Mouse (Mus musculus) lung, postnatal 14 days (tissue): ENCODE data around the gene Slc30a2.
A peak's percentile ranks its signal among the peaks of the same experiment; 100 is the strongest.
"Not testable (repeated sequence)": the region's sequence is repeated elsewhere in the genome, so short reads cannot be mapped to it uniquely, and the experiment has no call there.

ENCODE experiments used
- DNase-seq: peaks from one replicate; pipeline ENCODE4 v3.0.0; 2021

Gene Slc30a2

GRCm38 (mm10) chr4:134343071-134344031 lies at the start of gene Slc30a2:
Gene Slc30a2, plus strand, starts transcription at chr4:134343181.
- DNase-seq, result no peak

- no peak for DNase-seq
Measured at GRCm38 (mm10) chr4:134293692-134294163, 49.3 kb upstream of the Slc30a2 start.

- DNase-seq, result not testable (repeated sequence)
Measured at GRCm38 (mm10) chr4:134296096-134296495, 46.9 kb upstream of the Slc30a2 start.

- no peak for DNase-seq
Measured at GRCm38 (mm10) chr4:134296523-134296922, 46.5 kb upstream of the Slc30a2 start.

GRCm38 (mm10) chr4:134297369-134297768 lies 45.6 kb upstream of the Slc30a2 start:
- DNase-seq, result no peak

GRCm38 (mm10) chr4:134298626-134299497 lies 44.1 kb upstream of the Slc30a2 start:
- no peak for DNase-seq

GRCm38 (mm10) chr4:134299498-134299810 lies 43.5 kb upstream of the Slc30a2 start:
- no peak for DNase-seq

- DNase-seq, result no peak
Measured at GRCm38 (mm10) chr4:134300316-134300715, 42.7 kb upstream of the Slc30a2 start.

- DNase-seq, result no peak
Measured at GRCm38 (mm10) chr4:134302084-134302483, 40.9 kb upstream of the Slc30a2 start.

- DNase-seq, result no peak
Measured at GRCm38 (mm10) chr4:134306963-134307362, 36.0 kb upstream of the Slc30a2 start.

- DNase-seq, result peak; percentile 82
Measured at GRCm38 (mm10) chr4:134307367-134308072, 35.5 kb upstream of the Slc30a2 start.

GRCm38 (mm10) chr4:134310106-134310505 lies 32.9 kb upstream of the Slc30a2 start:
- DNase-seq, result no peak

GRCm38 (mm10) chr4:134310656-134311055 lies 32.3 kb upstream of the Slc30a2 start:
- DNase-seq, result no peak

- DNase-seq, result no peak
Measured at GRCm38 (mm10) chr4:134311784-134312183, 31.2 kb upstream of the Slc30a2 start.

GRCm38 (mm10) chr4:134312341-134312740 lies 30.6 kb upstream of the Slc30a2 start:
- DNase-seq, result no peak

GRCm38 (mm10) chr4:134312901-134313300 lies 30.1 kb upstream of the Slc30a2 start:
- no peak for DNase-seq

- no peak for DNase-seq
Measured at GRCm38 (mm10) chr4:134314081-134314655, 28.8 kb upstream of the Slc30a2 start.

GRCm38 (mm10) chr4:134314876-134315275 lies 28.1 kb upstream of the Slc30a2 start, which contains the start of gene Trim63:
Gene Trim63, plus strand, starts transcription at chr4:134315120.
- no peak for DNase-seq

- no peak for DNase-seq
Measured at GRCm38 (mm10) chr4:134315470-134315869, 27.5 kb upstream of the Slc30a2 start.

- DNase-seq, result no peak
Measured at GRCm38 (mm10) chr4:134316390-134316789, 26.6 kb upstream of the Slc30a2 start.

GRCm38 (mm10) chr4:134319074-134319473 lies 23.9 kb upstream of the Slc30a2 start:
- DNase-seq, result no peak

- no peak for DNase-seq
Measured at GRCm38 (mm10) chr4:134319674-134320073, 23.3 kb upstream of the Slc30a2 start.
